ENCODE assay signal across 8 mouse cellular contexts in genomic region chr17:53566919-53567345, GRCm38 (mm10). TPM values are rescaled to one million over a fixed set of nuclear protein-coding genes. Genes with fewer than 3 reads are reported as not detected.
DNase-seq lines count a peak whose midpoint lies in the region; ATAC-seq and TF ChIP-seq lines count a peak whose summit lies in the region.

No protein-coding gene starts in this region.

- peak overlapping the region; percentile 98 for H3K4me2 ChIP-seq in intestine, postnatal 0 days (replicated peaks; ENCODE audit: low read depth)
- peak overlapping the region; percentile 93 for H3K4me2 ChIP-seq in limb, embryonic 15.5 days
- H3K4me2 ChIP-seq in midbrain, embryonic 15.5 days, result peak overlapping the region; percentile 85

- peaks cover 11% of the 10 kb centered on the region for H3K4me1 ChIP-seq in intestine, postnatal 0 days (replicated peaks; ENCODE audit: control insufficient read depth, insufficient read depth, low read length)
- H3K4me1 ChIP-seq in limb, embryonic 15.5 days, result peaks cover 22% of the 10 kb centered on the region
- H3K4me1 ChIP-seq in midbrain, embryonic 15.5 days, result peaks cover 28% of the 10 kb centered on the region

- H3K27me3 ChIP-seq in intestine, postnatal 0 days (replicated peaks; ENCODE audit: control insufficient read depth, insufficient read depth, low read length), result no peaks in the 10 kb centered on the region
- no peaks in the 10 kb centered on the region for H3K27me3 ChIP-seq in limb, embryonic 15.5 days
- H3K27me3 ChIP-seq in midbrain, embryonic 15.5 days (replicated peaks), result no peaks in the 10 kb centered on the region

- 0% methylated on average over 28 of the region's 51 CpGs for WGBS in intestine, postnatal 0 days
- WGBS in limb, embryonic 15.5 days, result under 1% methylated on average over 37 of the region's 51 CpGs
- 0% methylated on average over 33 of the region's 51 CpGs for WGBS in midbrain, embryonic 15.5 days

- H3K4me3 ChIP-seq in intestine, postnatal 0 days (ENCODE audit: low read depth, low read length), result peak overlapping the region; percentile 84
- H3K4me3 ChIP-seq in limb, embryonic 15.5 days, result peak overlapping the region; percentile 83
- H3K4me3 ChIP-seq in midbrain, embryonic 15.5 days, result peak overlapping the region; percentile 95

- TF ChIP-seq CTCF in intestine, postnatal 0 days (IDR thresholded peaks at IDR 0.05; ENCODE audit: low read depth), result peak; percentile 49

- H3K9me3 ChIP-seq in intestine, postnatal 0 days (ENCODE audit: control insufficient read depth), result no peaks in the 10 kb centered on the region
- H3K9me3 ChIP-seq in limb, embryonic 15.5 days, result no peaks in the 10 kb centered on the region
- H3K9me3 ChIP-seq in midbrain, embryonic 15.5 days, result no peaks in the 10 kb centered on the region

- peak; percentile 68 for DNase-seq in urinary bladder, adult 2 months (ENCODE audit: low spot score)
- no peak for DNase-seq in urinary bladder, postnatal 25 days (ENCODE audit: low spot score)
- peak; percentile 66 for DNase-seq in embryo, embryonic 9.5 days (ENCODE audit: extremely low spot score)
- peak; percentile 61 to 70 for DNase-seq in spleen, adult 18-20 months

- peak overlapping the region; percentile 97 for H3K27ac ChIP-seq in intestine, postnatal 0 days (ENCODE audit: low read depth, low read length)
- peak overlapping the region; percentile 94 for H3K27ac ChIP-seq in limb, embryonic 15.5 days
- peak overlapping the region; percentile 95 for H3K27ac ChIP-seq in midbrain, embryonic 15.5 days

- H3K9ac ChIP-seq in intestine, postnatal 0 days (ENCODE audit: low read depth, low read length), result peak overlapping the region; percentile 93
- peak overlapping the region; percentile 91 for H3K9ac ChIP-seq in limb, embryonic 15.5 days
- peak overlapping the region; percentile 91 for H3K9ac ChIP-seq in midbrain, embryonic 15.5 days

- peak; percentile 60 for ATAC-seq in granulocyte monocyte progenitor cell, adult 5-6 weeks (replicated peaks; ENCODE audit: poor library complexity, severe bottlenecking)
- ATAC-seq in intestine, postnatal 0 days, result peak; percentile 68
- ATAC-seq in limb, embryonic 15.5 days (ENCODE audit: insufficient number of reproducible peaks, low FRiP score, low TSS enrichment, low read depth), result peak; percentile 30; the same call in 1 of the 2 replicates
- peak; percentile 73 for ATAC-seq in midbrain, embryonic 15.5 days (replicated peaks)

- no peaks in the 10 kb centered on the region for H3K36me3 ChIP-seq in intestine, postnatal 0 days (ENCODE audit: control insufficient read depth, insufficient read depth)
- H3K36me3 ChIP-seq in limb, embryonic 15.5 days, result no peaks in the 10 kb centered on the region
- no peaks in the 10 kb centered on the region for H3K36me3 ChIP-seq in midbrain, embryonic 15.5 days (replicated peaks)

RNA-seq across cellular contexts. Expression of gene Kat2b, which starts 0.3 kb away (rescaled TPM):
- polyA plus RNA-seq in urinary bladder, adult 2 months (2012; rRNA removed), result 31.5 and 35.5 TPM in 2 replicates
- 35.1 and 51.5 TPM in 2 replicates for total RNA-seq in granulocyte monocyte progenitor cell, adult 5-6 weeks (2014; fragmentation: Nextera tagmentation)
- total RNA-seq in granulocyte monocyte progenitor cell, adult 5-6 weeks (2017), result 30.5 and 35.9 TPM in 2 replicates
- 5.9 and 6.1 TPM in 2 replicates for polyA plus RNA-seq in intestine, postnatal 0 days (2015; fragmentation: Nextera tagmentation; extraction: Ambion mirVana)
- 6.5 and 6.6 TPM in 2 replicates for polyA plus RNA-seq in limb, embryonic 15.5 days (2015; fragmentation: Nextera tagmentation; extraction: Ambion mirVana)
- polyA plus RNA-seq in midbrain, embryonic 15.5 days (2015; fragmentation: Nextera tagmentation; extraction: Ambion mirVana), result 6.5 and 6.7 TPM in 2 replicates

RNA-seq across cellular contexts. Expression of gene Pp2d1, which starts 27.7 kb away (rescaled TPM):
- not detected in 2 replicates for polyA plus RNA-seq in urinary bladder, adult 2 months (2012; rRNA removed)
- total RNA-seq in granulocyte monocyte progenitor cell, adult 5-6 weeks (2014; fragmentation: Nextera tagmentation), result not detected in 2 replicates
- not detected in 2 replicates for total RNA-seq in granulocyte monocyte progenitor cell, adult 5-6 weeks (2017)
- polyA plus RNA-seq in intestine, postnatal 0 days (2015; fragmentation: Nextera tagmentation; extraction: Ambion mirVana), result 0.07 and 0.27 TPM in 2 replicates
- 0.19 and 0.20 TPM in 2 replicates for polyA plus RNA-seq in limb, embryonic 15.5 days (2015; fragmentation: Nextera tagmentation; extraction: Ambion mirVana)
- 0.60 and 0.65 TPM in 2 replicates for polyA plus RNA-seq in midbrain, embryonic 15.5 days (2015; fragmentation: Nextera tagmentation; extraction: Ambion mirVana)
